Mouse (Mus musculus) limb, embryonic 12.5 days (tissue): ENCODE data around the gene Foxn1. TPM values are rescaled to one million over a fixed set of nuclear protein-coding genes. Genes with fewer than 3 reads are reported as not detected.

Source experiments
- ATAC-seq: fragments of 200-750 bp; cut with Nextera tagmentation; 2 replicates; pipeline ENCODE4 v1.8.0; 2017; ENCODE audit warnings: low read depth, moderate TSS enrichment; ENCODE audit not compliant: insufficient number of reproducible peaks, insufficient read depth, low FRiP score, low TSS enrichment
- H3K27ac ChIP-seq: fragments of 300-500 bp; sonication (generic); 2 replicates; pipeline ENCODE4 v1.5.1; 2016; ENCODE audit warnings: mild to moderate bottlenecking, moderate library complexity
- H3K27me3 ChIP-seq: fragments of 300-500 bp; sonication (generic); 2 replicates; pipeline ENCODE4 v1.6.1; 2016; ENCODE audit warnings: mild to moderate bottlenecking, moderate library complexity
- H3K36me3 ChIP-seq: fragments of 300-500 bp; sonication (generic); 2 replicates; pipeline ENCODE4 v1.6.1; 2016; ENCODE audit warnings: mild to moderate bottlenecking, moderate library complexity
- H3K4me1 ChIP-seq: fragments of 300-500 bp; sonication (generic); replicated peaks from 2 replicates; pipeline ENCODE4 v1.6.1; 2016
- H3K4me2 ChIP-seq: fragments of 300-500 bp; sonication (generic); 2 replicates; pipeline ENCODE4 v1.6.1; 2016; ENCODE audit warnings: mild to moderate bottlenecking, moderate library complexity
- H3K4me3 ChIP-seq: fragments of 300-500 bp; sonication (generic); replicated peaks from 2 replicates; pipeline ENCODE4 v1.5.1; 2016; ENCODE audit warnings: mild to moderate bottlenecking
- H3K9ac ChIP-seq: fragments of 300-500 bp; sonication (generic); replicated peaks from 2 replicates; pipeline ENCODE4 v1.6.1; 2016; ENCODE audit warnings: mild to moderate bottlenecking, moderate library complexity
- H3K9me3 ChIP-seq: fragments of 300-500 bp; sonication (generic); 2 replicates; pipeline ENCODE4 v1.6.1; 2016; ENCODE audit warnings: mild to moderate bottlenecking, moderate library complexity
- whole genome bisulfite sequencing: fragments of 180-500 bp; shearing (Covaris S2); methylation state at CpG from one replicate; pipeline ENCODE4 v1.1.7; 2016; 5-methylcytosine and 5-hydroxymethylcytosine counted together
- polyA plus RNA-seq: library from polyadenylated mRNA; unstranded; fragments of >200 nt; fragmentation: Nextera tagmentation; extraction: Ambion mirVana; gene quantifications from 2 replicates; pipeline ENCODE4 v1.2.1, GENCODE M21; 2016

The Foxn1 gene
- polyA plus RNA-seq, 1 experiment from 2014 or later, result not detected

- H3K36me3 ChIP-seq, result peaks cover 47% of the 10 kb centered on the region
- H3K27me3 ChIP-seq, result no peaks in the 10 kb centered on the region
Observed at GRCm38 (mm10) chr11:78344328-78344889, 41.9 kb downstream of the Foxn1 start.

GRCm38 (mm10) chr11:78343381-78344327, 42.7 kb downstream of the Foxn1 start, which contains the start of gene Unc119:
TSS of gene Unc119 (plus strand) at chr11:78343482.
- peaks cover 47% of the 10 kb centered on the region for H3K36me3 ChIP-seq
- H3K4me1 ChIP-seq, result peaks cover 29% of the 10 kb centered on the region
- H3K9me3 ChIP-seq, result no peaks in the 10 kb centered on the region
- H3K27me3 ChIP-seq, result no peaks in the 10 kb centered on the region
- 1% methylated on average over 65 of the region's 66 CpGs for WGBS
- peak within 1 kb of the TSS; percentile 91 for H3K9ac ChIP-seq
- peak; percentile 71; the same call in 1 of the 2 replicates for ATAC-seq
- H3K27ac ChIP-seq, result peak within 1 kb of the TSS; percentile 95
- peak within 1 kb of the TSS; percentile 65 for H3K4me2 ChIP-seq
- H3K4me3 ChIP-seq, result peak within 1 kb of the TSS; percentile 89

More at GRCm38 (mm10) chr11:78344328-78344889, 41.9 kb downstream of the Foxn1 start:
- ATAC-seq, result no peak
- WGBS, result 85% methylated on average over 6 of the region's 6 CpGs
- peak overlapping the region; percentile 95; the same call in 1 of the 2 replicates for H3K27ac ChIP-seq
- H3K9me3 ChIP-seq, result no peaks in the 10 kb centered on the region
- peak overlapping the region; percentile 91 for H3K9ac ChIP-seq
- peak overlapping the region; percentile 89 for H3K4me3 ChIP-seq
- H3K4me1 ChIP-seq, result peaks cover 29% of the 10 kb centered on the region
- peak overlapping the region; percentile 65 for H3K4me2 ChIP-seq

GRCm38 (mm10) chr11:78341702-78342101, 44.7 kb downstream of the Foxn1 start:
- no peak overlapping the region for H3K4me3 ChIP-seq
- H3K4me1 ChIP-seq, result peaks cover 28% of the 10 kb centered on the region
- 85% methylated on average over 12 of the region's 12 CpGs for WGBS
- no peaks in the 10 kb centered on the region for H3K27me3 ChIP-seq
- ATAC-seq, result no peak
- no peak overlapping the region for H3K4me2 ChIP-seq
- H3K27ac ChIP-seq, result no peak overlapping the region
- 0 out of 2 replicates have a peak overlapping the region, but pooled peaks have one; percentile 12 for H3K9ac ChIP-seq
- no peaks in the 10 kb centered on the region for H3K9me3 ChIP-seq
- H3K36me3 ChIP-seq, result peaks cover 53% of the 10 kb centered on the region

GRCm38 (mm10) chr11:78337040-78337439, 49.3 kb downstream of the Foxn1 start:
- Histone ChIP-seq H3K9ac (no peak overlapping the region), H3K4me3 (no peak overlapping the region), H3K27me3 (no peaks in the 10 kb centered on the region), H3K36me3 (peaks cover 97% of the 10 kb centered on the region), H3K9me3 (no peaks in the 10 kb centered on the region), H3K4me1 (no peaks in the 10 kb centered on the region), H3K27ac (no peak overlapping the region), H3K4me2 (no peak overlapping the region)
- 94% methylated on average over 8 of the region's 8 CpGs for WGBS
- no peak for ATAC-seq

GRCm38 (mm10) chr11:78333992-78334391, 52.4 kb downstream of the Foxn1 start:
- H3K4me1 ChIP-seq, result peaks cover 7% of the 10 kb centered on the region
- no peaks in the 10 kb centered on the region for H3K9me3 ChIP-seq
- ATAC-seq, result no peak
- WGBS, result 92% methylated on average over 5 of the region's 5 CpGs
- no peak overlapping the region for H3K27ac ChIP-seq
- peaks cover 70% of the 10 kb centered on the region for H3K36me3 ChIP-seq
- H3K4me3 ChIP-seq, result no peak overlapping the region
- H3K27me3 ChIP-seq, result no peaks in the 10 kb centered on the region
- no peak overlapping the region for H3K9ac ChIP-seq
- no peak overlapping the region for H3K4me2 ChIP-seq

GRCm38 (mm10) chr11:78332676-78333075, 53.7 kb downstream of the Foxn1 start:
- ATAC-seq, result no peak
- WGBS, result 96% methylated on average over 12 of the region's 12 CpGs
- Histone ChIP-seq H3K36me3 (peaks cover 57% of the 10 kb centered on the region), H3K27ac (no peak overlapping the region), H3K27me3 (no peaks in the 10 kb centered on the region), H3K4me1 (peaks cover 11% of the 10 kb centered on the region), H3K4me2 (no peak overlapping the region), H3K4me3 (no peak overlapping the region), H3K9me3 (no peaks in the 10 kb centered on the region), H3K9ac (no peak overlapping the region)

- Histone ChIP-seq H3K4me1 (peaks cover 11% of the 10 kb centered on the region), H3K9me3 (no peaks in the 10 kb centered on the region), H3K27ac (no peak overlapping the region), H3K27me3 (no peaks in the 10 kb centered on the region), H3K36me3 (peaks cover 26% of the 10 kb centered on the region), H3K9ac (peak overlapping the region; percentile 81), H3K4me2 (peak overlapping the region; percentile 89), H3K4me3 (peak overlapping the region; percentile 89)
- peak; percentile 58; the same call in 1 of the 2 replicates for ATAC-seq
- WGBS, result 1% methylated on average over 41 of the region's 41 CpGs
Observed at GRCm38 (mm10) chr11:78328512-78329056, 57.8 kb downstream of the Foxn1 start.

- WGBS, result 14% methylated on average over 37 of the region's 37 CpGs
- H3K27ac ChIP-seq, result no peak within 1 kb of the TSS
Observed at GRCm38 (mm10) chr11:78327634-78328511, 58.5 kb downstream of the Foxn1 start, which contains the start of gene Pigs. TSS of gene Pigs (plus strand) at chr11:78328415.

GRCm38 (mm10) chr11:78327215-78327614, 59.1 kb downstream of the Foxn1 start:
- Histone ChIP-seq H3K4me1 (peaks cover 24% of the 10 kb centered on the region), H3K27me3 (no peaks in the 10 kb centered on the region), H3K36me3 (peaks cover 16% of the 10 kb centered on the region), H3K9ac (no peak overlapping the region), H3K27ac (no peak overlapping the region), H3K4me3 (no peak overlapping the region), H3K4me2 (no peak overlapping the region), H3K9me3 (no peaks in the 10 kb centered on the region)
- ATAC-seq, result no peak
- 92% methylated on average over 4 of the region's 4 CpGs for WGBS

More at GRCm38 (mm10) chr11:78327634-78328511, 58.5 kb downstream of the Foxn1 start, which contains the start of gene Pigs:
- no peaks in the 10 kb centered on the region for H3K9me3 ChIP-seq
- peak within 1 kb of the TSS; percentile 89 for H3K4me3 ChIP-seq
- H3K27me3 ChIP-seq, result no peaks in the 10 kb centered on the region
- ATAC-seq, result peak; percentile 95
- peaks cover 18% of the 10 kb centered on the region for H3K36me3 ChIP-seq
- H3K9ac ChIP-seq, result peak within 1 kb of the TSS; percentile 81
- H3K4me2 ChIP-seq, result peak within 1 kb of the TSS; percentile 89
- peaks cover 18% of the 10 kb centered on the region for H3K4me1 ChIP-seq

GRCm38 (mm10) chr11:78324965-78325364, 61.4 kb downstream of the Foxn1 start:
- Histone ChIP-seq H3K9me3 (no peaks in the 10 kb centered on the region), H3K9ac (no peak overlapping the region), H3K27me3 (no peaks in the 10 kb centered on the region), H3K4me2 (no peak overlapping the region), H3K4me3 (no peak overlapping the region), H3K36me3 (peaks cover 34% of the 10 kb centered on the region), H3K4me1 (peaks cover 35% of the 10 kb centered on the region), H3K27ac (no peak overlapping the region)
- ATAC-seq, result no peak
- 95% methylated on average over 12 of the region's 12 CpGs for WGBS
